Mouse (Mus musculus) C2C12 (cell line): Measurements from ENCODE around the gene Spic.

Experiments
- CEBPB ChIP-seq: IDR thresholded peaks from one replicate; pipeline ENCODE4 v1.6.1; 2011; ENCODE audit warnings: low read depth, mild to moderate bottlenecking, control low read depth, moderate library complexity
- CTCF ChIP-seq: IDR thresholded peaks from one replicate; pipeline ENCODE4 v1.5.1; 2011; ENCODE audit not compliant: control insufficient read depth, insufficient read depth, insufficient read length
- FOSL1 ChIP-seq: IDR thresholded peaks from one replicate; pipeline ENCODE4 v1.8.0; 2011; ENCODE audit warnings: mild to moderate bottlenecking, low read length; ENCODE audit not compliant: poor library complexity, insufficient read depth, severe bottlenecking
- MAX ChIP-seq: IDR thresholded peaks from one replicate; pipeline ENCODE4 v1.6.1; 2011; ENCODE audit warnings: mild to moderate bottlenecking, control low read depth
- MYOD1 ChIP-seq: IDR thresholded peaks from one replicate; pipeline ENCODE4 v1.6.1; 2011; ENCODE audit warnings: low read depth; ENCODE audit not compliant: control insufficient read depth, insufficient read length
- USF1 ChIP-seq: IDR thresholded peaks from one replicate; pipeline ENCODE4 v1.6.1; 2011; ENCODE audit warnings: low read depth, mild to moderate bottlenecking, control low read depth, moderate library complexity

- TF ChIP-seq CTCF (no peak), CEBPB (no peak), MAX (no peak), MYOD1 (no peak), USF1 (no peak), FOSL1 (no peak)
These were observed 27.5 kb upstream of the Spic start for GRCm38 (mm10) chr10:88712359-88712758.
